Mouse (Mus musculus) MEL (cell line): ENCODE measurements around the gene Polr2e. TPM values are rescaled to one million over a fixed set of nuclear protein-coding genes. Genes with fewer than 3 reads are reported as not detected.

Source experiments
- DNase-seq: peaks from one replicate; pipeline ENCODE4 v3.0.0; 2011; ENCODE audit warnings: low read depth, low spot score
- H3K27ac ChIP-seq: 2 replicates; pipeline ENCODE4 v1.5.1; 2012; ENCODE audit warnings: low read depth, mild to moderate bottlenecking, control low read depth, low read length, moderate library complexity; ENCODE audit not compliant: control insufficient read depth
- H3K27me3 ChIP-seq, 2 experiments: fragments of 150-350 bp in 1 of 2; sonication (generic) in 1 of 2; 2 replicates each; pipeline ENCODE4 v1.6.1; 2012; ENCODE audit warnings: low read length in 2 of 2, mild to moderate bottlenecking in 2 of 2, improper control_type of control experiment in 1 of 2, moderate library complexity in 1 of 2; ENCODE audit not compliant: insufficient read depth in 2 of 2, control insufficient read depth in 1 of 2
- H3K36me3 ChIP-seq, 2 experiments: 2 replicates each; pipeline ENCODE4 v1.6.1; 2012 to 2014; ENCODE audit warnings: low read length in 2 of 2, improper control_type of control experiment in 1 of 2, inconsistent platforms in 1 of 2, mild to moderate bottlenecking in 1 of 2; ENCODE audit not compliant: insufficient read depth in 2 of 2, control insufficient read depth in 1 of 2
- H3K4me1 ChIP-seq, 2 experiments: fragments of 150-350 bp in 1 of 2; sonication (generic) in 1 of 2; 2 replicates each; pipeline ENCODE4 v1.6.1; 2012; ENCODE audit warnings: low read length in 2 of 2, improper control_type of control experiment in 1 of 2, mild to moderate bottlenecking in 1 of 2; ENCODE audit not compliant: insufficient read depth in 2 of 2, control insufficient read depth in 1 of 2
- H3K4me3 ChIP-seq, 2 experiments: fragments of 150-350 bp in 1 of 2; sonication (generic) in 1 of 2; 2 replicates each; pipeline ENCODE4 v1.5.1; 2012; ENCODE audit warnings: low read depth in 2 of 2, low read length in 2 of 2, mild to moderate bottlenecking in 2 of 2, moderate library complexity in 2 of 2, control low read depth in 1 of 2, improper control_type of control experiment in 1 of 2; ENCODE audit not compliant: control insufficient read depth in 1 of 2, insufficient read depth in 1 of 2
- H3K79me2 ChIP-seq: 2 replicates; pipeline ENCODE4 v1.6.1; 2012; ENCODE audit warnings: mild to moderate bottlenecking, low read length, moderate library complexity; ENCODE audit not compliant: control insufficient read depth, poor library complexity, insufficient read depth
- H3K9ac ChIP-seq: 2 replicates; pipeline ENCODE4 v1.6.1; 2012; ENCODE audit warnings: low read depth, mild to moderate bottlenecking, control low read depth, low read length, moderate library complexity; ENCODE audit not compliant: control insufficient read depth, poor library complexity, severe bottlenecking
- H3K9me3 ChIP-seq: fragments of 150-350 bp; sonication (generic); replicated peaks from 2 replicates; pipeline ENCODE4 v1.6.1; 2012; ENCODE audit warnings: mild to moderate bottlenecking, low read length, improper control_type of control experiment, moderate library complexity; ENCODE audit not compliant: insufficient read depth
- CHD1 ChIP-seq: IDR thresholded peaks from 2 replicates; pipeline ENCODE4 v1.6.1; 2012; ENCODE audit warnings: low read depth, mild to moderate bottlenecking, inconsistent platforms, low read length, improper control_type of control experiment
- CHD2 ChIP-seq: IDR thresholded peaks from 2 replicates; pipeline ENCODE4 v1.6.1; 2011; ENCODE audit warnings: low read length, improper control_type of control experiment
- CTCF ChIP-seq, 3 experiments: IDR thresholded peaks in 2 of 3; conservative IDR thresholded peaks in 1 of 3; 2 replicates each; pipeline ENCODE4 v1.5.1; 2011 to 2012; ENCODE audit warnings: low read length in 3 of 3, low read depth in 2 of 3, mild to moderate bottlenecking in 2 of 3, improper control_type of control experiment in 1 of 3, inconsistent platforms in 1 of 3, mixed read lengths in 1 of 3, moderate library complexity in 1 of 3; ENCODE audit not compliant: control insufficient read depth in 1 of 3, insufficient read depth in 1 of 3, poor library complexity in 1 of 3, severe bottlenecking in 1 of 3
- JUND ChIP-seq: IDR thresholded peaks from 2 replicates; pipeline ENCODE4 v1.6.1; 2011; ENCODE audit warnings: low read depth, mild to moderate bottlenecking, improper control_type of control experiment, low read length
- MXI1 ChIP-seq: IDR thresholded peaks from 2 replicates; pipeline ENCODE4 v1.6.1; 2011; ENCODE audit warnings: mild to moderate bottlenecking, low read depth, low read length, improper control_type of control experiment
- RAD21 ChIP-seq: IDR thresholded peaks from 2 replicates; pipeline ENCODE4 v1.6.1; 2011; ENCODE audit warnings: mild to moderate bottlenecking, low read depth, low read length, improper control_type of control experiment
- TCF12 ChIP-seq: IDR thresholded peaks from 2 replicates; pipeline ENCODE4 v1.6.1; 2014; ENCODE audit warnings: low read depth, mild to moderate bottlenecking, inconsistent platforms, low read length, improper control_type of control experiment, moderate library complexity
- ZC3H11A ChIP-seq: IDR thresholded peaks from 2 replicates; pipeline ENCODE4 v1.6.1; 2012; ENCODE audit warnings: low read depth, mild to moderate bottlenecking, inconsistent platforms, low read length, improper control_type of control experiment
- ZKSCAN1 ChIP-seq: IDR thresholded peaks from 2 replicates; pipeline ENCODE4 v1.6.1; 2012; ENCODE audit warnings: low read depth, mild to moderate bottlenecking, inconsistent platforms, low read length, improper control_type of control experiment, moderate library complexity
- ZMIZ1 ChIP-seq: IDR thresholded peaks from 2 replicates; pipeline ENCODE4 v1.6.1; 2012; ENCODE audit warnings: low read depth, mild to moderate bottlenecking, inconsistent platforms, low read length, improper control_type of control experiment, moderate library complexity
- polyA plus RNA-seq, 2 experiments: library from polyadenylated mRNA; stranded (reverse) in 1 of 2; unstranded in 1 of 2; fragments of >175 nt in 1 of 2; fragments of >200 nt in 1 of 2; gene quantifications; 2 replicates each; pipeline versions ENCODE4 v1.2.1 to v1.2.4; 2012; ENCODE audit warnings: low replicate concordance in 2 of 2, low read depth in 1 of 2; ENCODE audit not compliant: insufficient read length in 2 of 2, insufficient read depth in 1 of 2, missing spikeins in 1 of 2
- total RNA-seq: library from RNA; depleted of rRNA; stranded (reverse); fragments of 300-350 nt; gene quantifications from 2 replicates; pipeline ENCODE4 v1.2.3, GENCODE M21; 2012; rRNA removed

Polr2e gene
- total and polyA plus RNA-seq, 3 experiments = 169 to 279 (median 258) TPM

DNA sequence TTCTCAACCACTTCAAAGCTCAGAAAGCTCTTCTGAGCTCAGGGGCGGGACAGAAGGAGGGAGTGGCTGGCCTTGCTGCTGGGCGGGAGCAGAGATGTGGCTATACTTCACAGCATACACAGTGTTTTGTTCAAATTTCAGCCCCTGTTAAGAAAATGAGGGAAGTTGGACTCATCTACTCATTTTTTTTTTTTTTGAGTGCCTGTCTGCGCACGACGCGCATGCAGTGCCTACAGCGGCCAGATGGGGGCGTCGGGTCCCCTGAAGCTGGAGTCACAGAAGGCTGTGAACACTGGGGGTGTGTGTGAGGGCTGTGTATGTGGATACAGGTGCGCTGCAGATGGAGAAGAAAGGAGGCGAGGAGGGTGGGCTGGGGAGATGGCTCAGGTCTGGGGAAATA lies 52.6 kb downstream of the Polr2e start (continued):
- TF ChIP-seq ZMIZ1 = no peak
- TF ChIP-seq CTCF (IDR thresholded peaks at IDR 0.05 in 2 of 3, conservative IDR thresholded peaks at IDR 0.05 in 1 of 3; ENCODE audit: control insufficient read depth in 1 of 3, insufficient read depth in 1 of 3, low read depth in 2 of 3, low read length in 3 of 3, poor library complexity in 1 of 3, severe bottlenecking in 1 of 3) = peak; percentile 88 to 96 (median 91)

DNA sequence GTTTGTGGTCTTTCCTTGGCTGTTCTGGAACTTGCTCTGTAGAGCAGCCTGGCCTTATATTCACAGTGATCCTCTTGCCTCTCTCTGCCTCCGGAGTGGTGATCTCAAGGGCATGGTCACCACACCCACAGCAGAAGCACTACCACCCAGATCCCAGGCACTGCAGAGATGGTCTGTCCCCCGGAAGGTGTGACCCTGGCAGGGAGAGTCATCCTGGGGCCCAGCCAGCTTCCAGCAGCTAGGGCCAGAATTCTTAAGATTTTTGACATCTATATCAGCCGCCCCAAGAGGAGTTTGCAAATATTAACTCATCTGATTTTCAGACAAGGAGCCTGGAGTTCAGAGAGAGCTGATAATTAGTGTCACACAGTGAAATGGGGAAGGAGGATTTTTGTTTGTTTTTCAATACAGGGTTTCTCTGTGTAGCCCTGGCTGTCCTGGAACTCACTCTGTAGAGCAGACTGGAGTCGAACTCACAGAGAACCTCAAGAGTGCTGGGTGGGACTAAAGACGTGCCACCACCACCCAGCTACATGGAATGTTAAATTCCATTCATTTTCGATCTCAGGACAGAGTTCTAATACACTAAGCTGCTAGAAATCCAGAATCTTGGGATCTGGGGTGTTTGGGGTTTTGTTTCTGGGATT lies 53.2 kb downstream of the Polr2e start:
- Histone ChIP-seq H3K9ac (peak overlapping the region; percentile 79), H3K9me3 (no peaks in the 10 kb centered on the region), H3K4me1 (peaks cover 0 to 16% of the 10 kb centered on the region in 2 experiments; a peak in 2 of 4 replicates), H3K27ac (peak overlapping the region; percentile 88), H3K4me3 (peak overlapping the region; percentile 55 to 62), H3K27me3 (no peaks in the 10 kb centered on the region), H3K36me3 (peaks cover 0 to 5% of the 10 kb centered on the region in 2 experiments; a peak in 2 of 4 replicates), H3K79me2 (peaks cover 21% of the 10 kb centered on the region)
- peak; percentile 63 for DNase-seq
- TF ChIP-seq CHD2 = no peak
- no peak for TF ChIP-seq ZMIZ1
- no peak for TF ChIP-seq RAD21
- TF ChIP-seq MXI1 = peak; percentile 41; the same call in 1 of the 2 replicates
- peak; percentile 42 for TF ChIP-seq CHD1
- no peak for TF ChIP-seq ZC3H11A
- TF ChIP-seq TCF12 = no peak
- no peak for TF ChIP-seq ZKSCAN1
- TF ChIP-seq JUND = no peak

Other genes with a start within 250 kb of the Polr2e start
Only the 30 nearest of the 32 such genes appear.
- not detected in 2 replicates for gene Misp, start 218.8 kb downstream of the Polr2e start, total RNA-seq
- gene Misp, start 218.8 kb downstream of the Polr2e start, polyA plus RNA-seq = not detected
- 301 and 316 TPM in 2 replicates for gene Ptbp1, start 185.4 kb downstream of the Polr2e start, total RNA-seq
- gene Ptbp1, start 185.4 kb downstream of the Polr2e start, polyA plus RNA-seq = 100 to 1,000 TPM; 329 to 837 TPM
- 9.1 and 11.2 TPM in 2 replicates for gene Prtn3, start 165.3 kb downstream of the Polr2e start, total RNA-seq
- gene Prtn3, start 165.3 kb downstream of the Polr2e start, polyA plus RNA-seq = 10 to 100 TPM in 1 of 2 experiments, not detected in 1; 31.5 TPM
- 0.56 and 0.85 TPM in 2 replicates for gene Plppr3, start 165.2 kb downstream of the Polr2e start, total RNA-seq
- gene Plppr3, start 165.2 kb downstream of the Polr2e start, polyA plus RNA-seq = 1 to 10 TPM in 1 of 2 experiments, not detected in 1; 6.2 TPM
- gene Elane, start 153.5 kb downstream of the Polr2e start, total RNA-seq = not detected in 2 replicates
- gene Elane, start 153.5 kb downstream of the Polr2e start, polyA plus RNA-seq = under 1 TPM in 1 of 2 experiments, not detected in 1; 0.07 TPM
- gene Cfd, start 148.9 kb downstream of the Polr2e start, total RNA-seq = not detected in 2 replicates
- under 1 TPM in 1 of 2 experiments, not detected in 1; 0.21 TPM for gene Cfd, start 148.9 kb downstream of the Polr2e start, polyA plus RNA-seq
- gene Med16, start 130.9 kb downstream of the Polr2e start, total RNA-seq = 16.6 and 17.3 TPM in 2 replicates
- gene Med16, start 130.9 kb downstream of the Polr2e start, polyA plus RNA-seq = 10 to 100 TPM in 1 of 2 experiments, not detected in 1; 41.2 TPM
- gene Gm26602, start 128.9 kb downstream of the Polr2e start, total RNA-seq = 5.2 and 10.2 TPM in 2 replicates
- gene Gm26602, start 128.9 kb downstream of the Polr2e start, polyA plus RNA-seq = 1 to 10 TPM in 1 of 2 experiments, not detected in 1; 4.5 TPM
- 9.1 and 10.8 TPM in 2 replicates for gene Kiss1r, start 122.8 kb downstream of the Polr2e start, total RNA-seq
- 10 to 100 TPM in 1 of 2 experiments, not detected in 1; 23.5 TPM for gene Kiss1r, start 122.8 kb downstream of the Polr2e start, polyA plus RNA-seq
- gene R3hdm4, start 118.6 kb downstream of the Polr2e start, total RNA-seq = 22.7 and 29.1 TPM in 2 replicates
- 100 to 1,000 TPM in 1 of 2 experiments, not detected in 1; 105 TPM for gene R3hdm4, start 118.6 kb downstream of the Polr2e start, polyA plus RNA-seq
- gene Arid3a, start 112.8 kb downstream of the Polr2e start, total RNA-seq = 11.8 and 12.5 TPM in 2 replicates
- gene Arid3a, start 112.8 kb downstream of the Polr2e start, polyA plus RNA-seq = 10 to 100 TPM in 1 of 2 experiments, not detected in 1; 17.2 TPM
- gene Wdr18, start 79.6 kb downstream of the Polr2e start, total RNA-seq = 94.5 and 107 TPM in 2 replicates
- 10 to 100 TPM in 1 of 2 experiments, not detected in 1; 89.5 TPM for gene Wdr18, start 79.6 kb downstream of the Polr2e start, polyA plus RNA-seq
- gene Grin3b, start 69.1 kb downstream of the Polr2e start, total RNA-seq = 0.16 and 0.42 TPM in 2 replicates
- 1 to 10 TPM in 1 of 2 experiments, not detected in 1; 1.1 TPM for gene Grin3b, start 69.1 kb downstream of the Polr2e start, polyA plus RNA-seq
- 58.2 and 62.0 TPM in 2 replicates for gene Tmem259, start 55.5 kb downstream of the Polr2e start, total RNA-seq
- gene Tmem259, start 55.5 kb downstream of the Polr2e start, polyA plus RNA-seq = 100 to 1,000 TPM in 1 of 2 experiments, not detected in 1; 150 TPM
- gene Cnn2, start 51.2 kb downstream of the Polr2e start, total RNA-seq = 8.7 and 9.1 TPM in 2 replicates
- gene Cnn2, start 51.2 kb downstream of the Polr2e start, polyA plus RNA-seq = 10 to 100 TPM in 1 of 2 experiments, not detected in 1; 25.3 TPM
- gene Abca7, start 43.3 kb downstream of the Polr2e start, total RNA-seq = 7.4 and 7.7 TPM in 2 replicates
- 10 to 100 TPM in 1 of 2 experiments, not detected in 1; 16.8 TPM for gene Abca7, start 43.3 kb downstream of the Polr2e start, polyA plus RNA-seq
- gene Arhgap45, start 23.1 kb downstream of the Polr2e start, total RNA-seq = 25.2 and 26.2 TPM in 2 replicates
- gene Arhgap45, start 23.1 kb downstream of the Polr2e start, polyA plus RNA-seq = 10 to 100 TPM in 1 of 2 experiments, not detected in 1; 53.6 TPM
- 422 and 508 TPM in 2 replicates for gene Gpx4, start 7.4 kb upstream of the Polr2e start, total RNA-seq
- 100 to 1,000 TPM in 1 of 2 experiments, not detected in 1; 536 TPM for gene Gpx4, start 7.4 kb upstream of the Polr2e start, polyA plus RNA-seq
- 14.6 and 15.8 TPM in 2 replicates for gene Sbno2, start 65.8 kb upstream of the Polr2e start, total RNA-seq
- 10 to 100 TPM in 1 of 2 experiments, not detected in 1; 29.0 TPM for gene Sbno2, start 65.8 kb upstream of the Polr2e start, polyA plus RNA-seq
- 77.8 and 108 TPM in 2 replicates for gene Stk11, start 76.0 kb upstream of the Polr2e start, total RNA-seq
- 100 to 1,000 TPM in 1 of 2 experiments, not detected in 1; 188 TPM for gene Stk11, start 76.0 kb upstream of the Polr2e start, polyA plus RNA-seq
- gene Atp5d, start 98.8 kb upstream of the Polr2e start, total RNA-seq = 308 and 324 TPM in 2 replicates
- gene Atp5d, start 98.8 kb upstream of the Polr2e start, polyA plus RNA-seq = 100 to 1,000 TPM; 300 to 657 TPM
- gene Cbarp, start 101.0 kb upstream of the Polr2e start, total RNA-seq = 4.8 and 6.8 TPM in 2 replicates
- gene Cbarp, start 101.0 kb upstream of the Polr2e start, polyA plus RNA-seq = 10 to 100 TPM in 1 of 2 experiments, not detected in 1; 19.3 TPM
- gene Midn, start 108.5 kb upstream of the Polr2e start, total RNA-seq = 8.1 and 8.3 TPM in 2 replicates
- gene Midn, start 108.5 kb upstream of the Polr2e start, polyA plus RNA-seq = 10 to 100 TPM in 1 of 2 experiments, not detected in 1; 26.7 TPM
- 21.2 and 27.2 TPM in 2 replicates for gene Cirbp, start 126.2 kb upstream of the Polr2e start, total RNA-seq
- gene Cirbp, start 126.2 kb upstream of the Polr2e start, polyA plus RNA-seq = 10 to 100 TPM in 1 of 2 experiments, not detected in 1; 56.6 TPM
- gene 1600002K03Rik, start 133.1 kb upstream of the Polr2e start, total RNA-seq = 16.9 and 17.7 TPM in 2 replicates
- 10 to 100 TPM in 1 of 2 experiments, not detected in 1; 11.4 TPM for gene 1600002K03Rik, start 133.1 kb upstream of the Polr2e start, polyA plus RNA-seq
- gene Efna2, start 139.7 kb upstream of the Polr2e start, total RNA-seq = 0.12 TPM in 1 of 2 replicates, not detected in the other
- 1 to 10 TPM in 1 of 2 experiments, not detected in 1; 2.8 TPM for gene Efna2, start 139.7 kb upstream of the Polr2e start, polyA plus RNA-seq
- gene Mum1, start 186.6 kb upstream of the Polr2e start, total RNA-seq = 34.8 and 35.3 TPM in 2 replicates
- gene Mum1, start 186.6 kb upstream of the Polr2e start, polyA plus RNA-seq = 10 to 100 TPM; 34.0 to 55.2 TPM
- 341 and 377 TPM in 2 replicates for gene Ndufs7, start 209.3 kb upstream of the Polr2e start, total RNA-seq
- 100 to 1,000 TPM in 1 of 2 experiments, not detected in 1; 458 TPM for gene Ndufs7, start 209.3 kb upstream of the Polr2e start, polyA plus RNA-seq
- 4.1 and 6.0 TPM in 2 replicates for gene Gamt, start 221.2 kb upstream of the Polr2e start, total RNA-seq
- gene Gamt, start 221.2 kb upstream of the Polr2e start, polyA plus RNA-seq = 1 to 10 TPM in 1 of 2 experiments, not detected in 1; 8.4 TPM
- gene Dazap1, start 221.7 kb upstream of the Polr2e start, total RNA-seq = 159 and 166 TPM in 2 replicates
- gene Dazap1, start 221.7 kb upstream of the Polr2e start, polyA plus RNA-seq = 100 to 1,000 TPM in 1 of 2 experiments, not detected in 1; 236 TPM